Mouse (Mus musculus) stomach, postnatal 0 days (tissue): ENCODE measurements around the gene Ndufv3.

Source experiments
- CTCF ChIP-seq: IDR thresholded peaks from 2 replicates; pipeline ENCODE4 v1.5.1; 2016; ENCODE audit warnings: antibody characterized with exemption, low read depth, mild to moderate bottlenecking, moderate library complexity
- EP300 ChIP-seq: optimal IDR thresholded peaks from 2 replicates; pipeline ENCODE3; 2016; ENCODE audit warnings: antibody characterized with exemption

GRCm38 (mm10) chr17:31512593-31512992, 7.3 kb upstream of the Ndufv3 start:
- TF ChIP-seq CTCF (no peak), EP300 (no peak)
